Mouse (Mus musculus): ENCODE data around the gene Slf2. TPM values are rescaled to one million over a fixed set of nuclear protein-coding genes. Genes with fewer than 3 reads are reported as not detected.

Gene Slf2
- total and polyA plus RNA-seq, 3 experiments: 20.6 to 22.9 (median 22.6) TPM

DNA sequence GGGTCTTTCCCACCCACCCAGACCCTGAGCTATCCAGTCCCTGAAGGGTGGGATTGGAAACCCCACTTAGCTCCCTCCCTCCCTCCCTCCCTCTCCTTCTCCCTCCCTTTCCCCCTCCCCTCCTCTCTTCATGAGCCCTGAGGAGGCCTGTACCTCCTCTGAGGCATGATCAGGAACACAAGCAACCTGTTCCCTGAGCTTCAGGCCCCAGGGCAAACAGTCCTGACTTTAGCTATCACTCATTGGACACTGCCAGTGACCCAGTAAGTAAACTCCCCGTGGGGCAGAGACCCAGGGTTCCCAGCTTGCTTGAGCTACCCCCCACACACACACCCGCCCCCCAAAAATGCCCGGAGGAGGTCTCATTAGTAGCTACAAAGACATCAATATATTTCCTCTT is 29.9 kb upstream of the Slf2 start:
- Histone ChIP-seq H3K4me3 (replicated peaks in 1 of 3; ENCODE audit: low read depth in 2 of 3, low read length in 2 of 3, poor library complexity in 1 of 3) (no peak overlapping the region), H3K79me2 (replicated peaks; ENCODE audit: control insufficient read depth, extremely low read depth, insufficient read depth, poor library complexity, severe bottlenecking) (no peaks in the 10 kb centered on the region), H3K27ac (ENCODE audit: insufficient read depth, low read depth) (no peak overlapping the region), H3K36me3 (replicated peaks in 1 of 2; ENCODE audit: control insufficient read depth in 1 of 2, insufficient read depth in 1 of 2, low read length in 1 of 2) (no peaks in the 10 kb centered on the region), H3K27me3 (replicated peaks) (peaks cover 21% of the 10 kb centered on the region), H3K9ac (ENCODE audit: insufficient read depth, low read depth) (no peak overlapping the region), H3K4me2 (ENCODE audit: insufficient read depth, low read depth, poor library complexity, severe bottlenecking) (no peak overlapping the region), H3K9me3 (replicated peaks; ENCODE audit: low read length) (no peaks in the 10 kb centered on the region), H3K4me1 (ENCODE audit: control insufficient read depth in 1 of 2, insufficient read depth in 2 of 2) (peaks cover 0 to 44% of the 10 kb centered on the region in 2 experiments; a peak in 2 of 4 replicates)
- in situ Hi-C loops (cut with MboI; ENCODE audit: low pct_ligation_motif_present, low pct_unique_long_range_greater_than_20kb, low sequenced_read_pairs): no loop called here
- no peak for TF ChIP-seq NELFE (IDR thresholded peaks at IDR 0.05; ENCODE audit: low read depth, low read length)
- TF ChIP-seq KAT2A (IDR thresholded peaks at IDR 0.05; ENCODE audit: insufficient replicate concordance, low read length): no peak
- TF ChIP-seq MEF2A (IDR thresholded peaks at IDR 0.05; ENCODE audit: borderline replicate concordance, low read depth, low read length): no peak
- TF ChIP-seq USF1 (IDR thresholded peaks at IDR 0.05; ENCODE audit: low read depth, low read length): no peak
- no peak for TF ChIP-seq PAX5 (IDR thresholded peaks at IDR 0.05; ENCODE audit: low read length)
- TF ChIP-seq USF2 (conservative IDR thresholded peaks at IDR 0.05; ENCODE audit: low read depth, low read length): no peak
- TF ChIP-seq RAD21 (IDR thresholded peaks at IDR 0.05; ENCODE audit: low read depth, low read length): no peak
- no peak for TF ChIP-seq CTCF (conservative IDR thresholded peaks at IDR 0.05 in 1 of 2, IDR thresholded peaks at IDR 0.05 in 1 of 2; ENCODE audit: low read depth in 2 of 2, low read length in 2 of 2)
- TF ChIP-seq TCF12 (IDR thresholded peaks at IDR 0.05; ENCODE audit: low read depth, low read length): no peak
- TF ChIP-seq UBTF (IDR thresholded peaks at IDR 0.05; ENCODE audit: low read depth, low read length): no peak
- TF ChIP-seq SMC3 (IDR thresholded peaks at IDR 0.05; ENCODE audit: low read depth, low read length): no peak
- TF ChIP-seq JUN (IDR thresholded peaks at IDR 0.05; ENCODE audit: insufficient read depth, low read depth, low read length): no peak
- no peak for TF ChIP-seq RCOR1 (conservative IDR thresholded peaks at IDR 0.05; ENCODE audit: low read depth, low read length)
- no peak for DNase-seq (ENCODE audit: extremely low read depth)
- dilution Hi-C loops (cut with MboI; ENCODE audit: extremely low pct_ligation_motif_present, extremely low pct_unique_long_range_greater_than_20kb, low sequenced_read_pairs): no loop called here

- no peaks in the 10 kb centered on the region for H3K9me3 ChIP-seq (replicated peaks; ENCODE audit: low read length)
- no peak overlapping the region for H3K9ac ChIP-seq (ENCODE audit: insufficient read depth, low read depth)
- H3K27me3 ChIP-seq (replicated peaks): peaks cover 10% of the 10 kb centered on the region
- no peak overlapping the region for H3K4me2 ChIP-seq (ENCODE audit: insufficient read depth, low read depth, poor library complexity, severe bottlenecking)
- DNase-seq (ENCODE audit: extremely low read depth): no peak
- no peaks in the 10 kb centered on the region for H3K36me3 ChIP-seq (replicated peaks in 1 of 2; ENCODE audit: control insufficient read depth in 1 of 2, insufficient read depth in 1 of 2, low read length in 1 of 2)
- peaks cover 0 to 44% of the 10 kb centered on the region in 2 experiments; a peak in 2 of 4 replicates for H3K4me1 ChIP-seq (ENCODE audit: control insufficient read depth in 1 of 2, insufficient read depth in 2 of 2)
- no peak overlapping the region for H3K4me3 ChIP-seq (replicated peaks in 1 of 3; ENCODE audit: low read depth in 2 of 3, low read length in 2 of 3, poor library complexity in 1 of 3)
- H3K27ac ChIP-seq (ENCODE audit: insufficient read depth, low read depth): no peak overlapping the region
- TF ChIP-seq SMC3 (IDR thresholded peaks at IDR 0.05; ENCODE audit: low read depth, low read length) (no peak), IRF4 (IDR thresholded peaks at IDR 0.05; ENCODE audit: low read depth, low read length) (no peak), TCF12 (IDR thresholded peaks at IDR 0.05; ENCODE audit: low read depth, low read length) (no peak), PAX5 (IDR thresholded peaks at IDR 0.05; ENCODE audit: low read length) (no peak), NRF1 (IDR thresholded peaks at IDR 0.05; ENCODE audit: low read depth, low read length) (no peak), POLR2AphosphoS2 (IDR thresholded peaks at IDR 0.05; ENCODE audit: low read depth, low read length) (no peak), MAZ (IDR thresholded peaks at IDR 0.05; ENCODE audit: low read depth, low read length) (no peak), HCFC1 (IDR thresholded peaks at IDR 0.05; ENCODE audit: low read depth, low read length) (no peak), KAT2A (IDR thresholded peaks at IDR 0.05; ENCODE audit: insufficient replicate concordance, low read length) (no peak), ETS1 (conservative IDR thresholded peaks at IDR 0.05; ENCODE audit: low read depth, low read length) (no peak), USF1 (IDR thresholded peaks at IDR 0.05; ENCODE audit: low read depth, low read length) (no peak), MXI1 (IDR thresholded peaks at IDR 0.05; ENCODE audit: low read depth, low read length) (no peak)
- in situ Hi-C loops (cut with MboI; ENCODE audit: low pct_ligation_motif_present, low pct_unique_long_range_greater_than_20kb, low sequenced_read_pairs): no loop called here
- dilution Hi-C loops (cut with MboI; ENCODE audit: extremely low pct_ligation_motif_present, extremely low pct_unique_long_range_greater_than_20kb, low sequenced_read_pairs): no loop called here
- no peaks in the 10 kb centered on the region for H3K79me2 ChIP-seq (replicated peaks; ENCODE audit: control insufficient read depth, extremely low read depth, insufficient read depth, poor library complexity, severe bottlenecking)
Observed at GRCm38 (mm10) chr19:44902324-44902723, 28.6 kb upstream of the Slf2 start.
